Mouse (Mus musculus) cerebellum, adult (tissue): ENCODE results near the gene Alg14.
A peak's percentile ranks its signal among the peaks of the same experiment; 100 is the strongest.

Experiments used
- ATAC-seq: cut with Nextera tagmentation; 2 replicates; pipeline ENCODE4 v1.9.2; 2017; ENCODE audit warnings: mild to moderate bottlenecking, moderate library complexity, mixed read lengths; ENCODE audit not compliant: insufficient number of reproducible peaks, low FRiP score, low TSS enrichment

Alg14 gene

GRCm38 (mm10) chr3:121291560-121292258 lies at the start of gene Alg14:
TSS of gene Alg14 (plus strand) at chr3:121291773.
- ATAC-seq = peak; percentile 92

- no peak for ATAC-seq
These were observed 49.2 kb upstream of the Alg14 start for GRCm38 (mm10) chr3:121242111-121242936.

GRCm38 (mm10) chr3:121242941-121243340 lies 48.6 kb upstream of the Alg14 start:
- ATAC-seq = no peak

GRCm38 (mm10) chr3:121250048-121250447 lies 41.5 kb upstream of the Alg14 start:
- peak; percentile 21 for ATAC-seq

GRCm38 (mm10) chr3:121250576-121251433 lies 40.8 kb upstream of the Alg14 start:
- peak; percentile 93 for ATAC-seq

- no peak for ATAC-seq
These were observed 36.1 kb upstream of the Alg14 start for GRCm38 (mm10) chr3:121255501-121255900.

GRCm38 (mm10) chr3:121256131-121256530 lies 35.4 kb upstream of the Alg14 start:
- no peak for ATAC-seq

- ATAC-seq = no peak
These were observed 34.2 kb upstream of the Alg14 start for GRCm38 (mm10) chr3:121257418-121257817.

- no peak for ATAC-seq
These were observed 32.8 kb upstream of the Alg14 start for GRCm38 (mm10) chr3:121258521-121259478.

GRCm38 (mm10) chr3:121260041-121260440 lies 31.5 kb upstream of the Alg14 start:
- no peak for ATAC-seq

- no peak for ATAC-seq
These were observed 30.7 kb upstream of the Alg14 start for GRCm38 (mm10) chr3:121260831-121261230.

- ATAC-seq = no peak
These were observed 30.3 kb upstream of the Alg14 start for GRCm38 (mm10) chr3:121261251-121261650.

GRCm38 (mm10) chr3:121261939-121262520 lies 29.5 kb upstream of the Alg14 start:
- peak; percentile 16 for ATAC-seq

GRCm38 (mm10) chr3:121262521-121263204 lies 28.9 kb upstream of the Alg14 start:
- peak; percentile 65 for ATAC-seq

GRCm38 (mm10) chr3:121263205-121263548 lies 28.4 kb upstream of the Alg14 start:
- ATAC-seq = peak; percentile 42

- ATAC-seq = no peak
These were observed 27.3 kb upstream of the Alg14 start for GRCm38 (mm10) chr3:121264242-121264641.

- no peak for ATAC-seq
These were observed 24.3 kb upstream of the Alg14 start for GRCm38 (mm10) chr3:121267283-121267682.

- ATAC-seq = no peak
These were observed 19.0 kb upstream of the Alg14 start for GRCm38 (mm10) chr3:121272577-121272976.

GRCm38 (mm10) chr3:121274010-121274409 lies 17.6 kb upstream of the Alg14 start:
- ATAC-seq = no peak
